Mouse (Mus musculus): ENCODE data around the gene Pgpep1l. TPM values are rescaled to one million over a fixed set of nuclear protein-coding genes. Genes with fewer than 3 reads are reported as not detected.

Gene Pgpep1l
- polyA plus RNA-seq, 1 experiment = 0.22 TPM

GRCm38 (mm10) chr7:68223356-68223808 is 40.7 kb downstream of the Pgpep1l start:
- peaks cover 6% of the 10 kb centered on the region for H3K36me3 ChIP-seq (ENCODE audit: control insufficient read depth, insufficient read depth)
- no peaks in the 10 kb centered on the region for H3K79me2 ChIP-seq (ENCODE audit: control insufficient read depth, insufficient read depth)
- H3K4me3 ChIP-seq = no peak overlapping the region
- no peak overlapping the region for H3K4me2 ChIP-seq (ENCODE audit: low read depth)
- H3K27me3 ChIP-seq (ENCODE audit: control insufficient read depth, insufficient read depth, insufficient read length) = no peaks in the 10 kb centered on the region
- TF ChIP-seq MAX (IDR thresholded peaks at IDR 0.05; ENCODE audit: low read depth) = no peak
- TF ChIP-seq POLR2A (IDR thresholded peaks at IDR 0.05; ENCODE audit: insufficient read length, low read depth) = no peak
- no peak overlapping the region for H3ac ChIP-seq (ENCODE audit: control insufficient read depth, insufficient read length)

DNA sequence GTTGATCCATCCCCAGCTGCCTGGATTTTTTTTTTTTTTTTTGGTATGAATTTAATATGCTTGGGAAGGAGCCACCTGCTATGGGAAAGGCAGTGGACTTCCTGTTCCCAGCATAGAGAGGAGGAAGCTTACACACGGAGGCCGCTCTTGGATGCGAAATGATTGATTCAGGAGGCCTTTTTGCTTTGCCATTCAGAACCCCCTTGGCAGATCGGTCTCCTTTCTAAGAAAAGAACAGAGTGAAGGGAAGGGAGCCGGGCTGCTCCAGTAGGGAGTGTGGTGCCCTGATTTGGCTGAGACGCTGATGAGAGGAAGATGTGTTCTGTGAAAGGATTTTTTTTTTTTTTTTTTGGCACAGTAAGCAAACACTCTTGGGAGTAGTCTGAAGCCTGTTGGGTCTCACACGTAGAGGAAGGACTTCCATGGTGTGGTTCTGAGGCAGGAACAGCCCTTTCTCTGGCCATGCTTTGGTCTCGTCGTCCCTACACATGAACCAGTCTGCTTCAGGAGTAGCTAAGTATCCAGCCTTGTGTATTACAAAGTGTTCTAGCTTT is 42.3 kb downstream of the Pgpep1l start:
- Histone ChIP-seq H3K4me3 (no peak overlapping the region), H3K79me2 (ENCODE audit: control insufficient read depth, insufficient read depth) (no peaks in the 10 kb centered on the region), H3K4me2 (ENCODE audit: low read depth) (no peak overlapping the region), H3K27me3 (ENCODE audit: control insufficient read depth, insufficient read depth, insufficient read length) (no peaks in the 10 kb centered on the region), H3ac (ENCODE audit: control insufficient read depth, insufficient read length) (no peak overlapping the region), H3K36me3 (ENCODE audit: control insufficient read depth, insufficient read depth) (peaks cover 13% of the 10 kb centered on the region)
- TF ChIP-seq POLR2A (IDR thresholded peaks at IDR 0.05; ENCODE audit: insufficient read length, low read depth) = no peak
- TF ChIP-seq TCF12 (IDR thresholded peaks at IDR 0.05; ENCODE audit: insufficient read depth, poor library complexity, severe bottlenecking) = peak; percentile 42

GRCm38 (mm10) chr7:68218879-68219278 is 45.2 kb downstream of the Pgpep1l start:
- Histone ChIP-seq H3ac (ENCODE audit: control insufficient read depth, insufficient read length) (no peak overlapping the region), H3K27me3 (ENCODE audit: control insufficient read depth, insufficient read depth, insufficient read length) (no peaks in the 10 kb centered on the region), H3K79me2 (ENCODE audit: control insufficient read depth, insufficient read depth) (no peaks in the 10 kb centered on the region), H3K36me3 (ENCODE audit: control insufficient read depth, insufficient read depth) (peaks cover 10% of the 10 kb centered on the region), H3K4me3 (no peak overlapping the region), H3K4me2 (ENCODE audit: low read depth) (no peak overlapping the region)
- TF ChIP-seq MYOD1 (IDR thresholded peaks at IDR 0.05; ENCODE audit: control insufficient read depth in 1 of 3, insufficient read length in 2 of 3, low read depth in 2 of 3) (peak in 1 of 3 experiments; percentile 47), POLR2AphosphoS2 (IDR thresholded peaks at IDR 0.05; ENCODE audit: insufficient read length, low read depth) (no peak), E2F4 (IDR thresholded peaks at IDR 0.05; ENCODE audit: insufficient read depth) (no peak), USF1 (IDR thresholded peaks at IDR 0.05; ENCODE audit: low read depth) (no peak), TCF3 (IDR thresholded peaks at IDR 0.05; ENCODE audit: insufficient read length, low read depth) (no peak), SRF (IDR thresholded peaks at IDR 0.05; ENCODE audit: control insufficient read depth, insufficient read length, low read depth) (no peak), POLR2A (IDR thresholded peaks at IDR 0.05; ENCODE audit: insufficient read length, low read depth) (no peak), REST (IDR thresholded peaks at IDR 0.05; ENCODE audit: insufficient read depth, insufficient read length) (no peak)

GRCm38 (mm10) chr7:68215522-68216070 is 48.4 kb downstream of the Pgpep1l start:
- H3K4me2 ChIP-seq (ENCODE audit: low read depth) = no peak overlapping the region
- H3K27me3 ChIP-seq (ENCODE audit: control insufficient read depth, insufficient read depth, insufficient read length) = no peaks in the 10 kb centered on the region
- H3ac ChIP-seq (ENCODE audit: control insufficient read depth, insufficient read length) = no peak overlapping the region
- no peaks in the 10 kb centered on the region for H3K79me2 ChIP-seq (ENCODE audit: control insufficient read depth, insufficient read depth)
- peaks cover 20% of the 10 kb centered on the region for H3K36me3 ChIP-seq (ENCODE audit: control insufficient read depth, insufficient read depth)
- H3K4me3 ChIP-seq = no peak overlapping the region
- TF ChIP-seq MYOG (IDR thresholded peaks at IDR 0.05; ENCODE audit: control insufficient read depth in 1 of 3, insufficient read depth in 1 of 3, insufficient read length in 2 of 3, low read depth in 2 of 3) (peak in 1 of 3 experiments; percentile 46), MYOD1 (IDR thresholded peaks at IDR 0.05; ENCODE audit: control insufficient read depth in 1 of 3, insufficient read length in 2 of 3, low read depth in 2 of 3) (peak in 1 of 3 experiments; percentile 37), POLR2AphosphoS2 (IDR thresholded peaks at IDR 0.05; ENCODE audit: insufficient read length, low read depth) (no peak)

GRCm38 (mm10) chr7:68213842-68214241 is 50.2 kb downstream of the Pgpep1l start:
- Histone ChIP-seq H3K27me3 (ENCODE audit: control insufficient read depth, insufficient read depth, insufficient read length) (no peaks in the 10 kb centered on the region), H3K36me3 (ENCODE audit: control insufficient read depth, insufficient read depth) (peaks cover 24% of the 10 kb centered on the region), H3K4me2 (ENCODE audit: low read depth) (no peak overlapping the region), H3K4me3 (no peak overlapping the region), H3K79me2 (ENCODE audit: control insufficient read depth, insufficient read depth) (no peaks in the 10 kb centered on the region), H3ac (ENCODE audit: control insufficient read depth, insufficient read length) (no peak overlapping the region)
- TF ChIP-seq POLR2AphosphoS2 (IDR thresholded peaks at IDR 0.05; ENCODE audit: insufficient read length, low read depth) = no peak
- TF ChIP-seq MYOD1 (IDR thresholded peaks at IDR 0.05; ENCODE audit: control insufficient read depth in 1 of 3, insufficient read length in 2 of 3, low read depth in 2 of 3) = no peak
- no peak for TF ChIP-seq MYOG (IDR thresholded peaks at IDR 0.05; ENCODE audit: control insufficient read depth in 1 of 3, insufficient read depth in 1 of 3, insufficient read length in 2 of 3, low read depth in 2 of 3)
- no peak for TF ChIP-seq E2F4 (IDR thresholded peaks at IDR 0.05; ENCODE audit: insufficient read depth)

GRCm38 (mm10) chr7:68211883-68212282 is 52.1 kb downstream of the Pgpep1l start:
- Histone ChIP-seq H3K27me3 (ENCODE audit: control insufficient read depth, insufficient read depth, insufficient read length) (no peaks in the 10 kb centered on the region), H3K36me3 (ENCODE audit: control insufficient read depth, insufficient read depth) (peaks cover 17% of the 10 kb centered on the region), H3K4me3 (no peak overlapping the region), H3K79me2 (ENCODE audit: control insufficient read depth, insufficient read depth) (no peaks in the 10 kb centered on the region), H3K4me2 (ENCODE audit: low read depth) (no peak overlapping the region), H3ac (ENCODE audit: control insufficient read depth, insufficient read length) (no peak overlapping the region)
- TF ChIP-seq E2F4 (IDR thresholded peaks at IDR 0.05; ENCODE audit: insufficient read depth) (no peak), MYOG (IDR thresholded peaks at IDR 0.05; ENCODE audit: control insufficient read depth in 1 of 3, insufficient read depth in 1 of 3, insufficient read length in 2 of 3, low read depth in 2 of 3) (no peak), POLR2A (IDR thresholded peaks at IDR 0.05; ENCODE audit: insufficient read length, low read depth) (no peak), CEBPB (IDR thresholded peaks at IDR 0.05; ENCODE audit: insufficient read depth, poor library complexity, severe bottlenecking) (no peak), POLR2AphosphoS2 (IDR thresholded peaks at IDR 0.05; ENCODE audit: insufficient read length, low read depth) (no peak), REST (IDR thresholded peaks at IDR 0.05; ENCODE audit: insufficient read depth, insufficient read length) (no peak), TCF3 (IDR thresholded peaks at IDR 0.05; ENCODE audit: insufficient read length, low read depth) (no peak), SRF (IDR thresholded peaks at IDR 0.05; ENCODE audit: control insufficient read depth, insufficient read length, low read depth) (no peak), MAX (IDR thresholded peaks at IDR 0.05; ENCODE audit: low read depth) (no peak), MYOD1 (IDR thresholded peaks at IDR 0.05; ENCODE audit: control insufficient read depth in 1 of 3, insufficient read length in 2 of 3, low read depth in 2 of 3) (no peak), TCF12 (IDR thresholded peaks at IDR 0.05; ENCODE audit: insufficient read depth, poor library complexity, severe bottlenecking) (no peak), USF1 (IDR thresholded peaks at IDR 0.05; ENCODE audit: low read depth) (no peak)
